Mouse (Mus musculus): ENCODE measurements around the gene Zfp961.
"Not testable (repeated sequence)": the region's sequence is repeated elsewhere in the genome, so short reads cannot be mapped to it uniquely, and the experiment has no call there.

Gene Zfp961

GRCm38 (mm10) chr8:71950482-71951221, at the start of gene Zfp961:
Zfp961 (plus strand) TSS chr8:71951038.
- in situ Hi-C loops (cut with MboI): no loop called here

GRCm38 (mm10) chr8:71903084-71903483, 47.8 kb upstream of the Zfp961 start:
- in situ Hi-C loops (cut with MboI): not testable (repeated sequence)

- in situ Hi-C loops (cut with MboI): no loop called here
Observed at GRCm38 (mm10) chr8:71906809-71907208, 44.0 kb upstream of the Zfp961 start.

GRCm38 (mm10) chr8:71907798-71908257, 43.0 kb upstream of the Zfp961 start:
- in situ Hi-C loops (cut with MboI): no loop called here

GRCm38 (mm10) chr8:71908309-71909261, 42.3 kb upstream of the Zfp961 start, which contains the start of the genes Zfp882 and Zfp617:
Zfp882 (plus strand) TSS chr8:71908608.
Zfp617 (plus strand) TSS chr8:71908635.
- in situ Hi-C loops (cut with MboI): no loop called here

- in situ Hi-C loops (cut with MboI): no loop called here
Observed at GRCm38 (mm10) chr8:71912286-71912685, 38.6 kb upstream of the Zfp961 start.

- in situ Hi-C loops (cut with MboI): no loop called here
Observed at GRCm38 (mm10) chr8:71922567-71923401, 28.1 kb upstream of the Zfp961 start.

GRCm38 (mm10) chr8:71925791-71926190, 25.0 kb upstream of the Zfp961 start:
- in situ Hi-C loops (cut with MboI): no loop called here

- in situ Hi-C loops (cut with MboI): no loop called here
Observed at GRCm38 (mm10) chr8:71926551-71926950, 24.3 kb upstream of the Zfp961 start.

- in situ Hi-C loops (cut with MboI): no loop called here
Observed at GRCm38 (mm10) chr8:71927779-71928178, 23.1 kb upstream of the Zfp961 start.

GRCm38 (mm10) chr8:71938037-71938436, 12.8 kb upstream of the Zfp961 start:
- in situ Hi-C loops (cut with MboI): not testable (repeated sequence)

GRCm38 (mm10) chr8:71940293-71941208, 10.3 kb upstream of the Zfp961 start:
- in situ Hi-C loops (cut with MboI): no loop called here

GRCm38 (mm10) chr8:71941776-71942175, 9.1 kb upstream of the Zfp961 start:
- in situ Hi-C loops (cut with MboI): no loop called here

GRCm38 (mm10) chr8:71948624-71949023, 2.2 kb upstream of the Zfp961 start:
- in situ Hi-C loops (cut with MboI): no loop called here

GRCm38 (mm10) chr8:71951436-71952161, 761 bp downstream of the Zfp961 start:
- in situ Hi-C loops (cut with MboI): no loop called here

- in situ Hi-C loops (cut with MboI): no loop called here
Observed at GRCm38 (mm10) chr8:71952489-71952888, 1.7 kb downstream of the Zfp961 start.

GRCm38 (mm10) chr8:71952961-71953700, 2.3 kb downstream of the Zfp961 start:
- in situ Hi-C loops (cut with MboI): not testable (repeated sequence)

GRCm38 (mm10) chr8:71954666-71955065, 3.8 kb downstream of the Zfp961 start:
- in situ Hi-C loops (cut with MboI): no loop called here

- in situ Hi-C loops (cut with MboI): no loop called here
Observed at GRCm38 (mm10) chr8:71960483-71960882, 9.6 kb downstream of the Zfp961 start.
